Mouse (Mus musculus): ENCODE data around the gene Mybphl. TPM values are rescaled to one million over a fixed set of nuclear protein-coding genes. Genes with fewer than 3 reads are reported as not detected.

Gene Mybphl
- polyA plus RNA-seq, 1 experiment = 0.06 TPM

- WGBS = 29% methylated on average over 8 of the region's 8 CpGs
- peak overlapping the region; percentile 39; the same call in 1 of the 2 replicates for H3K4me3 ChIP-seq (ENCODE audit: insufficient read depth, low read depth, low read length)
- peak; percentile 64 for DNase-seq
- peak overlapping the region; percentile 96 for H3K27ac ChIP-seq (ENCODE audit: insufficient read depth, low read depth, low read length)
- H3K36me3 ChIP-seq (ENCODE audit: control insufficient read depth, insufficient read depth, low read length) = no peaks in the 10 kb centered on the region
- TF ChIP-seq POLR2A (IDR thresholded peaks at IDR 0.05; ENCODE audit: low read depth, low read length) (no peak), CTCF (conservative IDR thresholded peaks at IDR 0.05; ENCODE audit: insufficient read depth, insufficient read length, low read depth, low read length) (no peak)
- H3K4me1 ChIP-seq (ENCODE audit: control insufficient read depth, insufficient read depth, low read length) = peaks cover 48% of the 10 kb centered on the region
- H3K27me3 ChIP-seq (replicated peaks; ENCODE audit: control insufficient read depth, insufficient read depth, low read length) = no peaks in the 10 kb centered on the region
These were observed 45.1 kb downstream of the Mybphl start for GRCm38 (mm10) chr3:108409656-108410358.

- Histone ChIP-seq H3K4me1 (ENCODE audit: control insufficient read depth, insufficient read depth, low read length) (peaks cover 50% of the 10 kb centered on the region), H3K36me3 (ENCODE audit: control insufficient read depth, insufficient read depth, low read length) (no peaks in the 10 kb centered on the region), H3K27ac (ENCODE audit: insufficient read depth, low read depth, low read length) (peak overlapping the region; percentile 96), H3K4me3 (ENCODE audit: insufficient read depth, low read depth, low read length) (peak overlapping the region; percentile 39), H3K27me3 (replicated peaks; ENCODE audit: control insufficient read depth, insufficient read depth, low read length) (no peaks in the 10 kb centered on the region)
- DNase-seq = peak; percentile 45
- TF ChIP-seq POLR2A (IDR thresholded peaks at IDR 0.05; ENCODE audit: low read depth, low read length) (no peak), CTCF (conservative IDR thresholded peaks at IDR 0.05; ENCODE audit: insufficient read depth, insufficient read length, low read depth, low read length) (no peak)
- WGBS = 28% methylated on average over 5 of the region's 5 CpGs
These were observed 45.6 kb downstream of the Mybphl start for GRCm38 (mm10) chr3:108410359-108410714.

DNA sequence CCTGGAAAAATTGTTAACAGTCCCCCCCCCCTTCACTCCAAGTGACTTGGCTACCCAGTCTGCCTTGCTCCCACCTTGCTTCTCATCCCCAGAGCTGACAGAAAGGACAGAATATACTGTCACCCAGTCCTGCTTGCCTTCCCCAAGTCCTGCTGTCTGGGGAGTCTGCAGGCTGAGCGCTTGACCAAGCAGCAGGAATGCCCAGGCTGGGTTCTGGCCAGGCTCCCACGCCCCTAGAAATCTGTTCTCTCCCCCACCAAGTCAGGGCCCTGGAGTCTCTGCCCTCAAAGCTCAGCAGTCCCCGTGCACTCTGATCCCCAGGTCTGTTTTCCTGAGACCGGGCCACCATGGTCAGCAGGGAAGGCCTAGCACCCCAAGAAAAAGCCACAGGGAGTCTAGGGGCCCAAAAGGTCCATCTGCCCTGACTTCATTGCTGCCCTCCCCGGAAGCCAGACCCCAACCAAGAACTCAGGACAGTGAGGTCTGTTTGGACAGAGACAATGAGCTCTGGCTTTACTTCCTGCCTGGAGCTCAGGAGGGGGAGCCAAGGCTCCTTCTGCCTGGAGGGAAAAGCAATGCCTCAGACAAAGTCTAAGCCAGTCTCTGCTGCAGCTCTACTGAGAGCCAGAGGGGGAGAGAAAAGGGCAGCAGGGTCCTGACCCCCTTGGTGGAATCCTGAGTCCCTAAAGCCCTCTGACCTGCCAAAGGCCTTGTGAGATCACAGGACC lies 46.5 kb downstream of the Mybphl start:
- no peaks in the 10 kb centered on the region for H3K27me3 ChIP-seq (replicated peaks; ENCODE audit: control insufficient read depth, insufficient read depth, low read length)
- peak; percentile 95 for DNase-seq
- 30% methylated on average over 5 of the region's 5 CpGs for WGBS
- TF ChIP-seq CTCF (conservative IDR thresholded peaks at IDR 0.05; ENCODE audit: insufficient read depth, insufficient read length, low read depth, low read length) (no peak), POLR2A (IDR thresholded peaks at IDR 0.05; ENCODE audit: low read depth, low read length) (no peak)
- H3K27ac ChIP-seq (ENCODE audit: insufficient read depth, low read depth, low read length) = peak overlapping the region; percentile 96
- H3K4me1 ChIP-seq (ENCODE audit: control insufficient read depth, insufficient read depth, low read length) = peaks cover 50% of the 10 kb centered on the region
- no peaks in the 10 kb centered on the region for H3K36me3 ChIP-seq (ENCODE audit: control insufficient read depth, insufficient read depth, low read length)
- peak overlapping the region; percentile 39 for H3K4me3 ChIP-seq (ENCODE audit: insufficient read depth, low read depth, low read length)

- Histone ChIP-seq H3K36me3 (ENCODE audit: control insufficient read depth, insufficient read depth, low read length) (no peaks in the 10 kb centered on the region), H3K4me3 (ENCODE audit: insufficient read depth, low read depth, low read length) (peak overlapping the region; percentile 18; the same call in 1 of the 2 replicates), H3K27ac (ENCODE audit: insufficient read depth, low read depth, low read length) (peak overlapping the region; percentile 96), H3K27me3 (replicated peaks; ENCODE audit: control insufficient read depth, insufficient read depth, low read length) (no peaks in the 10 kb centered on the region), H3K4me1 (ENCODE audit: control insufficient read depth, insufficient read depth, low read length) (peaks cover 50% of the 10 kb centered on the region)
- peak; percentile 97 for DNase-seq
- 29% methylated on average over 8 of the region's 8 CpGs for WGBS
- TF ChIP-seq POLR2A (IDR thresholded peaks at IDR 0.05; ENCODE audit: low read depth, low read length) (no peak), CTCF (conservative IDR thresholded peaks at IDR 0.05; ENCODE audit: insufficient read depth, insufficient read length, low read depth, low read length) (no peak)
These were observed 47.0 kb downstream of the Mybphl start for GRCm38 (mm10) chr3:108411754-108412121.

DNA sequence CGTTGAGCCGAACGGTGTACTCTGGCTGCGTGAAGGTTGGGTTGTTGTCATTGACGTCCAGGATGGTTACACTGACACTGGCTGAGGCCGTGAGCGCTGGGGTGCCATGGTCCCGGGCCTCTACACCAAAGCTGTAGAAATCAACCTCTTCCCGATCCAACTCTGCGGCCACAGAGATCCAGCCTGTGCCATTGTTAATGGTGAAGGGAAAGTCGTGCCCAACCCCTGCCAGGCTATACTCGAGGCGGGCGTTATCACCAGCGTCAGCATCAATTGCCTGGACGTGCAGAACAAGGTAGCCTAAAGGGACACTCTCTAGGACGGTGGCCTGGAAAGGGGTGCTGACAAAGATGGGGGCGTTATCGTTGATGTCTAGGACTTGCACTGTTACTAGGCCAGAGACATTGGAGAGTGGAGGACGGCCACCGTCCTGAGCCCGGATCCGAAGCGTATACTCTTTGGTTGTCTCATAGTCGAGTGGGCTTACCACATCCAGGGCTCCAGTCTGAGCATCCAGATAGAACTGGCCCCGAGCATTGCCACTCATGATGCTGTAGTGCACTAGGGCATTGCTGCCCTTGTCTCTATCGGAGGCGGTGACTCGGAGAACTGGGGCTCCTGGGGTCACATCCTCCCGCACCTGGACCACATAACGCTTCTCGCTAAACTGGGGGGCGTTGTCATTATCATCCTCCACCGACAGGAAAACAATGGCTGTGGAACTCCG lies 49.1 kb downstream of the Mybphl start:
- Histone ChIP-seq H3K4me3 (ENCODE audit: insufficient read depth, low read depth, low read length) (no peak overlapping the region), H3K27ac (ENCODE audit: insufficient read depth, low read depth, low read length) (no peak overlapping the region), H3K4me1 (ENCODE audit: control insufficient read depth, insufficient read depth, low read length) (peaks cover 44% of the 10 kb centered on the region), H3K36me3 (ENCODE audit: control insufficient read depth, insufficient read depth, low read length) (no peaks in the 10 kb centered on the region), H3K27me3 (replicated peaks; ENCODE audit: control insufficient read depth, insufficient read depth, low read length) (no peaks in the 10 kb centered on the region)
- WGBS = 96% methylated on average over 35 of the region's 35 CpGs
- DNase-seq = no peak
- TF ChIP-seq POLR2A (IDR thresholded peaks at IDR 0.05; ENCODE audit: low read depth, low read length) (no peak), CTCF (conservative IDR thresholded peaks at IDR 0.05; ENCODE audit: insufficient read depth, insufficient read length, low read depth, low read length) (no peak)

GRCm38 (mm10) chr3:108414857-108415830 lies 50.4 kb downstream of the Mybphl start, which contains the start of gene Celsr2:
Gene Celsr2, minus strand, starts transcription at chr3:108415552.
- H3K27me3 ChIP-seq (replicated peaks; ENCODE audit: control insufficient read depth, insufficient read depth, low read length) = no peaks in the 10 kb centered on the region
- DNase-seq = peak; percentile 42
- H3K27ac ChIP-seq (ENCODE audit: insufficient read depth, low read depth, low read length) = peak within 1 kb of the TSS; percentile 36
- H3K4me1 ChIP-seq (ENCODE audit: control insufficient read depth, insufficient read depth, low read length) = peaks cover 32% of the 10 kb centered on the region
- H3K4me3 ChIP-seq (ENCODE audit: insufficient read depth, low read depth, low read length) = peak within 1 kb of the TSS; percentile 80
- 5% methylated on average over 65 of the region's 67 CpGs for WGBS
- TF ChIP-seq CTCF (conservative IDR thresholded peaks at IDR 0.05; ENCODE audit: insufficient read depth, insufficient read length, low read depth, low read length) (no peak), POLR2A (IDR thresholded peaks at IDR 0.05; ENCODE audit: low read depth, low read length) (no peak)
- no peaks in the 10 kb centered on the region for H3K36me3 ChIP-seq (ENCODE audit: control insufficient read depth, insufficient read depth, low read length)
